Mouse (Mus musculus) hindbrain, embryonic 13.5 days (tissue): ENCODE measurements at regions not wholly inside any gene's neighbourhood (a gene's known extent, or its start where the extent isn't known, plus 50 kb on each side); places are given as distances from the start of the nearest gene placed in this dataset.

Source experiments
- ATAC-seq: fragments of 200-750 bp; cut with Nextera tagmentation; 2 replicates; pipeline ENCODE4 v1.8.0; 2017; ENCODE audit warnings: moderate TSS enrichment; ENCODE audit not compliant: low FRiP score
- H3K27ac ChIP-seq: fragments of 300-500 bp; sonication (generic); 2 replicates; pipeline ENCODE4 v1.5.1; 2015; ENCODE audit warnings: inconsistent platforms, mild to moderate bottlenecking, moderate library complexity
- H3K27me3 ChIP-seq: fragments of 300-500 bp; sonication (generic); 2 replicates; pipeline ENCODE4 v1.6.1; 2015; ENCODE audit warnings: mild to moderate bottlenecking, inconsistent platforms
- H3K36me3 ChIP-seq: fragments of 300-500 bp; sonication (generic); 2 replicates; pipeline ENCODE4 v1.6.1; 2015; ENCODE audit warnings: mild to moderate bottlenecking, inconsistent platforms
- H3K4me1 ChIP-seq: fragments of 300-500 bp; sonication (generic); replicated peaks from 2 replicates; pipeline ENCODE4 v1.6.1; 2015; ENCODE audit warnings: inconsistent platforms
- H3K4me2 ChIP-seq: fragments of 300-500 bp; sonication (generic); 2 replicates; pipeline ENCODE4 v1.6.1; 2015; ENCODE audit warnings: inconsistent platforms, mild to moderate bottlenecking, moderate library complexity
- H3K4me3 ChIP-seq: fragments of 300-500 bp; sonication (generic); 2 replicates; pipeline ENCODE4 v1.5.1; 2015; ENCODE audit warnings: mild to moderate bottlenecking, inconsistent platforms
- H3K9ac ChIP-seq: fragments of 300-500 bp; sonication (generic); 2 replicates; pipeline ENCODE4 v1.6.1; 2015; ENCODE audit warnings: mild to moderate bottlenecking, inconsistent platforms
- H3K9me3 ChIP-seq: fragments of 300-500 bp; sonication (generic); 2 replicates; pipeline ENCODE4 v1.6.1; 2016; ENCODE audit warnings: inconsistent platforms
- WGBS: fragments of 180-500 bp; shearing (Covaris S2); methylation state at CpG from one replicate; pipeline ENCODE4 v1.1.7; 2015; 5-methylcytosine and 5-hydroxymethylcytosine counted together

DNA sequence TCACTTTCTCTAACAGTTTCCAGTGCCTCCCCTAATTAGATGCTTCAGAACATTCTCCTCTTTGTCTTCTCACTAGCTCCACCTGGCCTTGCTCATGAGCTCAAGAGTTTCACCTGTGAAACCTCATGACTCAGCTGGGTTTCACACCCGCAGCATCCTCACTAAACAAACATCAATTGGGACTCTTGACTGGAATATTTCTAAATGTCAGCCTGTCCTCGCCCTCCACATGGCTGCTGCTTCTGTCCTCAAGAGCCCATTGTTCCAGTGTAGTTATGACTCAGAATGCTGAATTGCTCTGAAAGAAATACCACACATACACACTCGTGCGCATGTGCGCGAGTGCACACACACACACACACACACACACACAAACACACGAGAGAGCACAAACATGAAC is 407.2 kb downstream of the Prss52 start:
- Histone ChIP-seq H3K36me3 (no peaks in the 10 kb centered on the region), H3K4me3 (no peak overlapping the region), H3K9ac (no peak overlapping the region), H3K27me3 (no peaks in the 10 kb centered on the region), H3K4me2 (no peak overlapping the region), H3K9me3 (no peaks in the 10 kb centered on the region), H3K27ac (no peak overlapping the region), H3K4me1 (no peaks in the 10 kb centered on the region; the same call in 1 of the 2 replicates)
- 93% methylated on average over 7 of the region's 7 CpGs for WGBS
- no peak for ATAC-seq

GRCm38 (mm10) chr14:64512726-64513125 is 408.6 kb downstream of the Prss52 start:
- H3K27ac ChIP-seq: peak overlapping the region; percentile 19; the same call in 1 of the 2 replicates
- ATAC-seq: no peak
- 72% methylated on average over 7 of the region's 7 CpGs for WGBS
- H3K4me3 ChIP-seq: no peak overlapping the region
- no peaks in the 10 kb centered on the region for H3K9me3 ChIP-seq
- no peaks in the 10 kb centered on the region; the same call in 1 of the 2 replicates for H3K4me1 ChIP-seq
- no peaks in the 10 kb centered on the region for H3K27me3 ChIP-seq
- H3K9ac ChIP-seq: no peak overlapping the region
- no peaks in the 10 kb centered on the region for H3K36me3 ChIP-seq
- H3K4me2 ChIP-seq: no peak overlapping the region

DNA sequence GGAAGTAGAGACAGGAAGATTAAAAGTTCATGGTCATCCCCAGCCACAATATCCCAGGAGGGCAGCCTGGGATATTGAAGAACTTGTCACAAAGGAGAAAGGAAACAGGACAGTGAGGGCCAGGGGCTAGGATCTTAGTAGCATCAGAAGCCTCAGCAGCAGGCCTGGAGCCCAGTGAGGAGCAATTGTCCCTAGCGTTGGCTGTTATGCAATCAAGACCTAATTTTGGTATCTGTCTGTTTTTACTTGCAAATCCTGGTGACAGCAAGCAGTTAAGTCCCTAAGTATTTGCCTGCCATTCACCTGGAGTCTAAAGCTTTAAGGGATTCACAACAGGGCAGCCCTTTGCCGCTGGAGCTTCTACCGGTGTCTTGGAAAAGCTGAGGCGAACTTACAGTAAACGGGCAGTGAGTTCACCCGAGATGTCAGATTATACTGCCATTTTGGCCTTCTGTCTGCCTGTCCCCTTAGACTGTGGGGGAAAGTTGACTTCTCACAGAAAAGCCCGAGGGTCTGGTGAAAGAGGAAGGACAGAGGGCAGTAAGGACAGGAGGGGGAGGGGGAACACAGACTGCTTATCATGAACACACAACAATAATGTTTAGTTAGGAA is 413.6 kb downstream of the Prss52 start:
- Histone ChIP-seq H3K27ac (no peak overlapping the region), H3K4me3 (no peak overlapping the region)

DNA sequence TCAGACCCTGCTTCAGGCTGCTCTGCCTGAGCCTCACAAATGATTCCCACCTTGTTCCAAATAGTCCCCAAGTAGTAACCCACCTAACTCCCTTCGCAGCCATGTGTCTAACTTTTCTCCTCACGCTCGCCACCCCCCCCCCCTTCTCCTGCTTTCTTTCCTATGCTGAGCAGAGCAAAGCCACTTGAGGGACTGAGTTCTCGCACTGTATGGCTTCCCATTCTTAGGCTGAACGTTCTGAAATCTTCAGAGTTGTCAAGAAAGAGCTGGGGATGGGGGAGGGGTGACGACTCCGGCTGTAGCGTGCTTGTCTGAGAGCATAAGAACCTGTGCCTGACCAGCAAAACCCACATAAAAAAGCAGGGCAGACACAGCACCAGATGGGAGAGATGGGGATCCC is 420.6 kb downstream of the Prss52 start:
- no peaks in the 10 kb centered on the region for H3K36me3 ChIP-seq
- H3K4me2 ChIP-seq: no peak overlapping the region
- H3K27ac ChIP-seq: peak overlapping the region; percentile 40; the same call in 1 of the 2 replicates
- H3K4me3 ChIP-seq: no peak overlapping the region
- WGBS: 46% methylated on average over 8 of the region's 8 CpGs
- peaks cover 25% of the 10 kb centered on the region for H3K4me1 ChIP-seq
- ATAC-seq: no peak
- H3K9ac ChIP-seq: no peak overlapping the region; the same call in 1 of the 2 replicates
- no peaks in the 10 kb centered on the region for H3K9me3 ChIP-seq
- no peaks in the 10 kb centered on the region for H3K27me3 ChIP-seq

More for the DNA sequence above, 413.6 kb downstream of the Prss52 start:
- Histone ChIP-seq H3K9me3 (no peaks in the 10 kb centered on the region), H3K36me3 (no peaks in the 10 kb centered on the region), H3K4me2 (no peak overlapping the region), H3K4me1 (no peaks in the 10 kb centered on the region; the same call in 1 of the 2 replicates), H3K27me3 (no peaks in the 10 kb centered on the region), H3K9ac (no peak overlapping the region)
- 66% methylated on average over 7 of the region's 7 CpGs for WGBS
- ATAC-seq: no peak

DNA sequence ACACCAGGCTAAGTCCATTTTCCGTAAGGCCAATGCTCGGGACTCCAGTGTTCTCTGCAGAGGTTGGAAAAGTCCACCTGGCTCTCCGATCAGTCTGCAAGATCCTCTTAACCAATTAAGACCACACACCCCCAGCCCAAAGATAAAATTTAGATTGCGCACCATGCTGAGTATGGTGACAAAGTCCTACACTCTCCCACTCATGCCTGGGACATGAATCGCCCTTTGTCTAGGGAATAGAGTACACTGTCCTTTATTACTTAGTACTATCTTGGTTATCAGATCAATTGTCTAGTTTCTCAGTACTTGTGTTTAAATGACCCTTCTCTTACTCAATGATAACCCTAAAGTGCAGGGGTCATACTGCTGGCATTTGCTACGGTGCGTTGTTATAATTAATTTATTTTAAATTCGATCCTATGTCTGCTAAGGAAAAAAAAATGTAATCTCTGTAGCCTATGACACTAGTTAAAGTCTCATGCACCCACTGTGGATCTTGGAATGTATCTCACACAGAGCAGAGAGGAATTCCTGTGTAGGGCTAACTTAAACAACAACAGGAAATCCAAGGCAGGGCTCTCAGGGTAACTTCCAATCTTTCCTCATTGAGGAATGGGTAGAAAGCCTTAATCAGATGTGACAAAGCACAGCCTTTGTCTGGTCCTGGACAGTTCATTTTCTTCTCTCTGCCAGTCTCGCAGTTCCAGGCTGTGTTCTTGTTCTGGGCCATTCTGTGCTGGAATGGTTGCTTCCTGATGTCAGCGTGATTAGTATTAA is 421.4 kb downstream of the Prss52 start:
- H3K9me3 ChIP-seq: no peaks in the 10 kb centered on the region
- H3K27me3 ChIP-seq: no peaks in the 10 kb centered on the region
- no peak overlapping the region for H3K4me3 ChIP-seq
- 80% methylated on average over 10 of the region's 10 CpGs for WGBS
- ATAC-seq: no peak
- no peaks in the 10 kb centered on the region for H3K36me3 ChIP-seq
- H3K4me2 ChIP-seq: no peak overlapping the region
- H3K27ac ChIP-seq: peak overlapping the region; percentile 14; the same call in 1 of the 2 replicates
- H3K9ac ChIP-seq: no peak overlapping the region
- H3K4me1 ChIP-seq: peaks cover 25% of the 10 kb centered on the region

DNA sequence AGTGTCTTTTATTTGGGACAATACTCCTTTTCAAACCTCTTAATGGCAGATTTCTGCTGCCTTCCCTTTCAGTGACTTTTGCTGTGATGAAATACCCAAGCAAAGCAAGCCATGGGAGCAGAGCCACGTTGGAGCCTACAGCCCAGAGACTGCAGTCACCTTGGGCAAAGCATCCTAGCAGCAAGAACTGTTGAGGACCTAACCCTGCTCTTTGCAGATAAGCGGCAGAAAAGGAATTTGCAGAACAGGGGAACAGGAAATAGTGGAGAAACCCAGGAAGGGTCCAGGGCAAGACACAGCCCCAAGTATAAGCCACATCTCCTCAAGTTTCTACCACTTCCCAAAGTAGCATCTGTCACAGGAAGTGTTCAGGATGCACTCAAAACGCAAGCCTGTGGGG is 426.5 kb downstream of the Prss52 start:
- no peak overlapping the region for H3K4me3 ChIP-seq
- H3K9ac ChIP-seq: no peak overlapping the region
- ATAC-seq: no peak
- no peak overlapping the region for H3K4me2 ChIP-seq
- peaks cover 39% of the 10 kb centered on the region for H3K4me1 ChIP-seq
- no peak overlapping the region for H3K27ac ChIP-seq
- no peaks in the 10 kb centered on the region for H3K27me3 ChIP-seq
- 74% methylated on average over 3 of the region's 3 CpGs for WGBS
- H3K9me3 ChIP-seq: no peaks in the 10 kb centered on the region
- H3K36me3 ChIP-seq: no peaks in the 10 kb centered on the region

DNA sequence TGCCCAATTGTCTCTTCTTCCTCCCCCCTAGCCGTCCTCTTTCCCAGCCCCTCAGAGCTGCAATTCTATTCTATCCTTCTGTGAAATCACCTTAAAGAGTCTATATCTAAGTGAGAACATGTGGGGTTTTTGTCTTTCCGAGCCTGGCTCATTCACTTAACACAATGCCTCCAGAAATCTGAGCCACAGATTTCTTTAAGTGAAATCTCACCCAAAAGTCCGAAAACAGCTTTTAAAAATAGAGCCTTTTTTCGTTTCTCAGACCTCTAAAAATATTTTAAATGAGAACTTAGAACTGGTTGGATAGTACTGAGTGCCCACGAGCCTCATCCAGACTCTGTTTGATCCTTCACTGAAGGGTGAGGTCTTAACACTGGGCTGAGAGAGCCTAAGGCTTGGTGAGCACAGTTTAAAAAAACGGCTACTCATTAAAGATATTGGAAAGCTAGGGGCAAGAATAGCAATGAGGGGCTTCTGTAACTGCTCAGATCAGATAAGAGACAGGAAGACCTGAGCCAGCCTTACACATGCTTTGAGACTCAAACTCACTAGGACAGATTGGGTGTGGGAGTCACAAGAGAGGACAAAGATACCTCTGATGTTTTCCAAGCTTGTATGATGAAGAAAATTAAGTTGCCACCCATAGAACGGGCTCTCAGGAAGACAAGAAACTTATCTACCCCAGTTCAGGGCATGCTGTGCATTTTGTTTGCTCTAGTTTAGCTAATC is 427.3 kb downstream of the Prss52 start:
- 53% methylated on average over 7 of the region's 7 CpGs for WGBS
- no peak for ATAC-seq
- Histone ChIP-seq H3K9ac (no peak overlapping the region), H3K27me3 (no peaks in the 10 kb centered on the region), H3K36me3 (no peaks in the 10 kb centered on the region), H3K27ac (no peak overlapping the region), H3K4me1 (peaks cover 30% of the 10 kb centered on the region), H3K4me2 (no peak overlapping the region), H3K4me3 (no peak overlapping the region), H3K9me3 (no peaks in the 10 kb centered on the region)

DNA sequence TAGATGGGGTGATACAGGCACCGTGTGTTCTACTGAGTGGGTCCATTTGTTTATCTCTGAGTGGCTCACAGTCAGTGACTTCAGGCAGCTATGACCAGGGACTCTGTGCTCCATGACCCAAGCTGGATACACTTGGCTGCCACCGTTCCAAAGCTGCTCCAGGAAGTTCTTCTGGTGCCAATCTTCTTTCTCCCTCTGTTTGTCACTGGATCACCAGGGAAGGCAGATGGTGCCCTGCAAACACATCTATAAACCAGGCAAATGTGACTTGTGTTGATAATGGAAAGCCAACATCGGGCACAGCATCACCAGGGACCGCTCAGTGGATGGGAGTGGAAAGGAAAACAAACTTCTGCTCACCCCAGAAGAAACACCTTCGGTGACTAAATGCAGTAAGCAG is 428.3 kb downstream of the Prss52 start:
- Histone ChIP-seq H3K4me1 (peaks cover 28% of the 10 kb centered on the region), H3K27ac (peak overlapping the region; percentile 86), H3K9ac (no peak overlapping the region), H3K4me2 (no peak overlapping the region), H3K27me3 (no peaks in the 10 kb centered on the region), H3K9me3 (no peaks in the 10 kb centered on the region), H3K4me3 (no peak overlapping the region), H3K36me3 (no peaks in the 10 kb centered on the region)
- no peak for ATAC-seq
- 90% methylated on average over 5 of the region's 5 CpGs for WGBS

DNA sequence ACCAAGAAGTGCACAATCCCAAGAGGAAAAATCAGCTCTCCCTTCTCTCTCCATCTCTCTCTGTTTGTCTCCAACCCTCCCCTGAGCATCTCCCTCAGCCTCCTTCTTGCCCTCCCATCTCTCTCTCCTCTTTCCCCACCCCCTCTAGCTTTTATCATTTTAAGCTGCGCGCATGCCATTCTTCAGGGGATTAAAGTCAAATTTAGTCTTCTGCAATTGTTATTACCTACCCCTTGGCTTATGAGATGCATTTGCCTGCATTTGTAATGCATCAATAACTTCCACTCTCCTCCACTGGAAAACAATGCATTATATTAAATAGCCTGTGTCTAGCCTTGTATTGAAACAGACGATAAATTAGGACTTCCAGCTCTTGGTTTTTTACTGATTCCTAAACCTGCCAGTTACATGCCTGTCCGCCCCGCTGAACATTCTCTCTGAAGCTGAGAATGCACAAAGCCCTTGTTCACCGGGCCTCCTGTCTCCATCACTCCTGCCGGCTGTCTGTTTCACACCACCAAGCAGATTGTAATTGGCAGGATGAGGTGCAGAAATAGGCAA is 429.6 kb downstream of the Prss52 start:
- peak overlapping the region; percentile 36 for H3K9ac ChIP-seq
- 14% methylated on average over 7 of the region's 7 CpGs for WGBS
- no peak overlapping the region for H3K4me2 ChIP-seq

GRCm38 (mm10) chr14:64534194-64534593 is 430.1 kb downstream of the Prss52 start:
- WGBS: 31% methylated on average over 4 of the region's 4 CpGs
- H3K9me3 ChIP-seq: no peaks in the 10 kb centered on the region
- H3K4me2 ChIP-seq: no peak overlapping the region

More for the DNA sequence above, 429.6 kb downstream of the Prss52 start:
- Histone ChIP-seq H3K27ac (peak overlapping the region; percentile 86), H3K36me3 (no peaks in the 10 kb centered on the region), H3K4me3 (no peak overlapping the region), H3K4me1 (peaks cover 28% of the 10 kb centered on the region), H3K27me3 (no peaks in the 10 kb centered on the region), H3K9me3 (no peaks in the 10 kb centered on the region)
- ATAC-seq: peak; percentile 71

GRCm38 (mm10) chr14:64539436-64539835 is 435.4 kb downstream of the Prss52 start:
- no peaks in the 10 kb centered on the region for H3K27me3 ChIP-seq
- H3K36me3 ChIP-seq: no peaks in the 10 kb centered on the region
- H3K9ac ChIP-seq: no peak overlapping the region
- no peak overlapping the region for H3K4me3 ChIP-seq
- 66% methylated on average over 2 of the region's 2 CpGs for WGBS
- H3K9me3 ChIP-seq: no peaks in the 10 kb centered on the region
- no peak for ATAC-seq
- H3K27ac ChIP-seq: no peak overlapping the region
- H3K4me1 ChIP-seq: peaks cover 11% of the 10 kb centered on the region
- H3K4me2 ChIP-seq: no peak overlapping the region

More at GRCm38 (mm10) chr14:64534194-64534593, 430.1 kb downstream of the Prss52 start:
- ATAC-seq: peak; percentile 30
- no peak overlapping the region for H3K9ac ChIP-seq
- H3K4me3 ChIP-seq: no peak overlapping the region
- H3K27me3 ChIP-seq: no peaks in the 10 kb centered on the region
- H3K27ac ChIP-seq: peak overlapping the region; percentile 86
- no peaks in the 10 kb centered on the region for H3K36me3 ChIP-seq
- H3K4me1 ChIP-seq: peaks cover 28% of the 10 kb centered on the region

GRCm38 (mm10) chr14:64545056-64545455 is 441.0 kb downstream of the Prss52 start:
- WGBS: 64% methylated on average over 3 of the region's 3 CpGs
- Histone ChIP-seq H3K4me2 (no peak overlapping the region), H3K9ac (no peak overlapping the region), H3K9me3 (no peaks in the 10 kb centered on the region), H3K27ac (no peak overlapping the region), H3K36me3 (no peaks in the 10 kb centered on the region), H3K4me3 (no peak overlapping the region), H3K27me3 (no peaks in the 10 kb centered on the region), H3K4me1 (no peaks in the 10 kb centered on the region)
- no peak for ATAC-seq
